Mouse (Mus musculus): ENCODE results near the gene Cyp3a25. TPM values are rescaled to one million over a fixed set of nuclear protein-coding genes. Genes with fewer than 3 reads are reported as not detected.
"Not testable (repeated sequence)": the region's sequence is repeated elsewhere in the genome, so short reads cannot be mapped to it uniquely, and the experiment has no call there.

Gene Cyp3a25
- polyA plus RNA-seq (2012; ENCODE audit: insufficient read depth, insufficient read length, missing spikeins), result not detected in 2 replicates

DNA sequence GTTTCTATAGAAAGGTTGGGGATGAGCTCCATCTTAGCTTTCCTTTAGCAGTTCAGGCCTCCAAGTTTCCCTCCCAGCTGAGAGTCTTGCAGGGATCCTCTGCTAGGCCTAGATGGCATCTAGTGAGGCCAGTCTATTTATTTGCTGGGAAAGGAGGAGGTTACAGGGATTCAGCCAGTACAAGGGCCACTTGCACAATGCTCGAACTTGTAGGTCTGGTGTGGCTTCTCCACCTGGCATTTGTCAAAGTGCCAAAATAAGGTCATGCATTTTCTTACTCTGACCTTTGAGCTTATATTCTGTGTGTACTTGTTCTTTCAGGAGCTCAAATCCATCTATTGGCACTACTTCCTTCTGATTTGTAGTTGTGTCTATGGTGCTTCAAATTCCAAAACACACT is at the start of gene Cyp3a25:
Gene Cyp3a25 (minus strand): TSS at position 110 of the 400 bp plus-strand sequence.
- H3K4me1 ChIP-seq (ENCODE audit: control insufficient read depth, insufficient read depth, low read length); H3K4me3 ChIP-seq (ENCODE audit: insufficient read depth, low read length); H3K27ac ChIP-seq (ENCODE audit: insufficient read depth, low read depth, low read length): not testable (repeated sequence)

DNA sequence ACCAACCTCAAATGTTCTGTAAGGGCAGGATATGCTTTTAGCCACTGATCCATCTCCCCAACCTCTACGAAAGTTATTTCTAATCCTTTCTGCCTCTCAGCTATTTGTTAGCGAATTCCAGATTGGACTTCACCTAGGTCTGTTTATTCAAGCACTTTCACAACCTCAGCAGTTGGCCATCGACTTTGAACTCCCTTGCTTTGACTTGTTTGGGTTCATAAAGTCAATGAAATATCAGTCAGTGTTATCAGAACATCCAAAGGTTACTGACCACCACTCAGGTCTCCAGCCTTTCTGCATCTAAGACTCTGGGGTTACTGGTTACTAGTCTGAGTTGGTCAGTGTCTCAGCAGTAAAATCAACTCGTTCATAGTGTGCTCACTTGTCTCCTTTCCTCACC is 11.7 kb upstream of the Cyp3a25 start:
- TF ChIP-seq CTCF (IDR thresholded peaks at IDR 0.05; ENCODE audit: low read depth, low read length), result no peak
- no peak for TF ChIP-seq POLR2A (IDR thresholded peaks at IDR 0.05; ENCODE audit: borderline replicate concordance, low read depth, low read length)
- Histone ChIP-seq H3K4me1 (ENCODE audit: control insufficient read depth, insufficient read depth, low read length) (no peaks in the 10 kb centered on the region), H3K4me3 (ENCODE audit: insufficient read depth, low read length) (no peak overlapping the region), H3K27ac (ENCODE audit: insufficient read depth, low read depth, low read length) (no peak overlapping the region)

DNA sequence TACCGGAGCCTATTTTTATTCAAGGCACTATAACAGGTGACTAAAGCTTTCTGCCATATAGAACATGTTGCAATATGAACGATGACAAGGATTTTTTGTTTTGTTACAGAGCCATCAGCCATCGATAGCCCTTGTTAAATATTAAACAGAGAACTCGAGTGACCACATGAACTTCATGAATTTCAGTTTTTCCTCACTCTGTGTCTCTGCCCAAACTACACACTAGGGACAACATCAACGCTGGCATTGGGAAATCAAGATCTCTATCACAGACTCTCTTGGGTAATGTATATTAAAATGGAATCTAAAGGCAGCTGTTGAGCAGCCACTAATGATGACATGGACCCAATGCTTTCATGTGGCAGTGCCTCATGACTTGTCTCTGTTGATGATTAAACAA is 8.9 kb upstream of the Cyp3a25 start:
- TF ChIP-seq POLR2A (IDR thresholded peaks at IDR 0.05; ENCODE audit: borderline replicate concordance, low read depth, low read length), result no peak
- no peak for TF ChIP-seq CTCF (IDR thresholded peaks at IDR 0.05; ENCODE audit: low read depth, low read length)
- Histone ChIP-seq H3K27ac (ENCODE audit: insufficient read depth, low read depth, low read length) (no peak overlapping the region), H3K4me1 (ENCODE audit: control insufficient read depth, insufficient read depth, low read length) (no peaks in the 10 kb centered on the region), H3K4me3 (ENCODE audit: insufficient read depth, low read length) (no peak overlapping the region)

DNA sequence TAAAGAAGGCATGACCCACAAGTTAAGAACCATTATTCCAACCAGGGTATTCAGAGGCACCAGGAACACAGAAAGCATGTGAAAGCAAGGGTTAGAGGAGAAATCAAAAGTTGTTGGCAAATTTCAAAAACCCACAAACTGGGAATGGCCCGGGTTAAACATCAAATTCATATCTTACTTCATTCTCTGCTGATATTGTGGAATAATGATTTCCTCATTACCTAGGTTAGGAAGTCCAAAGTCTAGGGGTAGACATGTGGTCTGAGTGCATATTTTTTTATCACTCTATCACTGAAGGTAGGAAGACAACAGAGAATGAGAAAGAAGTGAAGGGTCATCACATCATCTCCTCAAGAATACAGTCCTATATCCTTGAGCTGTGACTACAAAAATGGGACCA is 1.8 kb upstream of the Cyp3a25 start:
- no peaks in the 10 kb centered on the region for H3K4me1 ChIP-seq (ENCODE audit: control insufficient read depth, insufficient read depth, low read length)
- no peak overlapping the region for H3K27ac ChIP-seq (ENCODE audit: insufficient read depth, low read depth, low read length)
- H3K4me3 ChIP-seq (ENCODE audit: insufficient read depth, low read length), result no peak overlapping the region
- no peak for TF ChIP-seq POLR2A (IDR thresholded peaks at IDR 0.05; ENCODE audit: borderline replicate concordance, low read depth, low read length)
- TF ChIP-seq CTCF (IDR thresholded peaks at IDR 0.05; ENCODE audit: low read depth, low read length), result no peak

DNA sequence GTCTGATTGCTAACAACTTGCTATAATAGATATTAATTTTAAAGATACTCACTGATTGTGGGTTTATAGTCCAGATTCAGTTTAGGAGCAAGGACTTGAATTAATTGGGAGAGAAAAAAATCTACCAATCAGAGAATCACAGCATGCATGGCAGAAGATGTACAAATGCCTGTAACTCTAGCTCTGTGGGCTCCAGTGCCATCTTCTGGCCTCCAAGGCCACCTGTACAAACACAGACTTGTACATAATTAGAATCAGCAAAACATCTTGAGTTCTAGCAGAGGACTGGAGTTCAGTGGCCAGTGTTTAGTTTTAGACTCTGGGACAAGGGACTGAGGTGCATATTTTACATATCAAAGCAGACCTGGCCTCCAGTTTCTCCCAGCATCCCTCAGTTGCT is 42.3 kb downstream of the Cyp3a25 start:
- TF ChIP-seq POLR2A (IDR thresholded peaks at IDR 0.05; ENCODE audit: borderline replicate concordance, low read depth, low read length), result no peak
- no peak for TF ChIP-seq CTCF (IDR thresholded peaks at IDR 0.05; ENCODE audit: low read depth, low read length)
- H3K4me3 ChIP-seq (ENCODE audit: insufficient read depth, low read length), result no peak overlapping the region
- no peaks in the 10 kb centered on the region for H3K4me1 ChIP-seq (ENCODE audit: control insufficient read depth, insufficient read depth, low read length)
- H3K27ac ChIP-seq (ENCODE audit: insufficient read depth, low read depth, low read length), result no peak overlapping the region

Other genes starting within 250 kb of the Cyp3a25 start
- gene Cyp3a44, start 203.7 kb downstream of the Cyp3a25 start, polyA plus RNA-seq (2012; ENCODE audit: insufficient read depth, insufficient read length, missing spikeins), result not detected in 2 replicates
- gene Cyp3a11, start 129.7 kb downstream of the Cyp3a25 start, polyA plus RNA-seq (2012; ENCODE audit: insufficient read depth, insufficient read length, missing spikeins), result not detected in 2 replicates
- not detected in 2 replicates for gene Cyp3a59, start 69.6 kb upstream of the Cyp3a25 start, polyA plus RNA-seq (2012; ENCODE audit: insufficient read depth, insufficient read length, missing spikeins)
- gene Gm5565, start 150.9 kb upstream of the Cyp3a25 start, polyA plus RNA-seq (2012; ENCODE audit: insufficient read depth, insufficient read length, missing spikeins), result not detected in 2 replicates
- not detected in 2 replicates for gene Gm6309, start 161.1 kb upstream of the Cyp3a25 start, polyA plus RNA-seq (2012; ENCODE audit: insufficient read depth, insufficient read length, missing spikeins)
- 1.2 and 2.3 TPM in 2 replicates for gene 1700001J03Rik, start 175.7 kb upstream of the Cyp3a25 start, polyA plus RNA-seq (2012; ENCODE audit: insufficient read depth, insufficient read length, missing spikeins)
- gene Rnf6, start 211.9 kb upstream of the Cyp3a25 start, polyA plus RNA-seq (2012; ENCODE audit: insufficient read depth, insufficient read length, missing spikeins), result 43.2 TPM in 2 replicates
- gene Cdk8, start 221.6 kb upstream of the Cyp3a25 start, polyA plus RNA-seq (2012; ENCODE audit: insufficient read depth, insufficient read length, missing spikeins), result 25.3 and 28.5 TPM in 2 replicates